In genomic region chr4:46185890-46186289, GRCm38 (mm10) we compare ENCODE assay signal across 26 mouse cellular contexts. TPM values are rescaled to one million over a fixed set of nuclear protein-coding genes. Genes with fewer than 3 reads are reported as not detected.
DNase-seq lines count a peak whose midpoint lies in the region; ATAC-seq lines count a peak whose summit lies in the region.
"Had no signal": no experiment of that assay in that cellular context is flagged by ENCODE, and none has a peak within 500 bp of the region (broad histone marks: within the 10 kb centered on the region; RNA-seq: fewer than 3 reads in every experiment).

No protein-coding gene starts in this region.

- no peak overlapping the region for H3K4me2 ChIP-seq in lung, embryonic 15.5 days
- H3K4me2 ChIP-seq: embryonic facial prominence, embryonic 12.5 days; embryonic facial prominence, embryonic 15.5 days; heart, embryonic 12.5 days; heart, embryonic 15.5 days; hindbrain, embryonic 13.5 days had no signal

- WGBS in lung, embryonic 15.5 days = 76% methylated on average over 9 of the region's 9 CpGs
- WGBS in embryonic facial prominence, embryonic 10.5 days = 84% methylated on average over 9 of the region's 9 CpGs

- peaks cover 56% of the 10 kb centered on the region for H3K36me3 ChIP-seq in lung, embryonic 15.5 days
- H3K36me3 ChIP-seq in embryonic facial prominence, embryonic 10.5 days (replicated peaks) = peaks cover 90% of the 10 kb centered on the region

- H3K9me3 ChIP-seq in lung, embryonic 15.5 days = no peaks in the 10 kb centered on the region
- no peaks in the 10 kb centered on the region for H3K9me3 ChIP-seq in embryonic facial prominence, embryonic 10.5 days
- H3K9me3 ChIP-seq: embryonic facial prominence, embryonic 12.5 days; embryonic facial prominence, embryonic 15.5 days; heart, embryonic 12.5 days; heart, embryonic 15.5 days; hindbrain, embryonic 10.5 days; hindbrain, embryonic 13.5 days had no signal

- 0 out of 2 replicates have a peak overlapping the region, but pooled peaks have one; percentile 15 for H3K27ac ChIP-seq in lung, embryonic 15.5 days
- no peak overlapping the region for H3K27ac ChIP-seq in embryonic facial prominence, embryonic 10.5 days (replicated peaks)
- H3K27ac ChIP-seq: embryonic facial prominence, embryonic 12.5 days; embryonic facial prominence, embryonic 15.5 days; gastrocnemius, adult 2 months; heart, embryonic 15.5 days; hindbrain, embryonic 10.5 days; hindbrain, embryonic 13.5 days had no signal

- no peak for ATAC-seq in lung, embryonic 15.5 days (ENCODE audit: borderline replicate concordance, extremely low read depth, low FRiP score, low TSS enrichment)
- no peak for ATAC-seq in inflammation-experienced regulatory T-cells, adult 6 months
- ATAC-seq: CD4-positive, CD25-positive, alpha-beta regulatory T cell, adult 4 months; forebrain, embryonic 14.5 days; forebrain, postnatal 0 days; hindbrain, embryonic 16.5 days had no signal

- no peaks in the 10 kb centered on the region for H3K27me3 ChIP-seq in lung, embryonic 15.5 days
- H3K27me3 ChIP-seq in embryonic facial prominence, embryonic 10.5 days (replicated peaks; ENCODE audit: low read depth, poor library complexity, severe bottlenecking) = no peaks in the 10 kb centered on the region
- H3K27me3 ChIP-seq: embryonic facial prominence, embryonic 12.5 days; embryonic facial prominence, embryonic 15.5 days; heart, embryonic 12.5 days; heart, embryonic 15.5 days; hindbrain, embryonic 13.5 days had no signal

- DNase-seq in lung, postnatal 14 days = no peak
- peak; percentile 90 for DNase-seq in ES-CJ7 (ENCODE audit: low read depth, low spot score)
- DNase-seq in R1 (ENCODE audit: low read depth, low spot score) = peak; percentile 96
- no peak for DNase-seq in embryonic facial prominence, embryonic 10.5 days (ENCODE audit: low spot score)
- DNase-seq: adrenal gland, postnatal 10 days; adrenal gland, postnatal 36 days; cerebellum, adult 18-20 months; cerebellum, adult 9-10 months; cerebellum, postnatal 14 days; forebrain, postnatal 0 days; gastrocnemius, adult 2 months; gastrocnemius, postnatal 25 days; heart, adult 18-20 months; heart, postnatal 10 days; heart, postnatal 36 days had no signal

- H3K9ac ChIP-seq in lung, embryonic 15.5 days = no peak overlapping the region
- H3K9ac ChIP-seq: embryonic facial prominence, embryonic 12.5 days; embryonic facial prominence, embryonic 15.5 days; forebrain, postnatal 0 days; heart, embryonic 12.5 days; heart, embryonic 15.5 days; hindbrain, embryonic 13.5 days had no signal

- H3K4me1 ChIP-seq in lung, embryonic 15.5 days = no peaks in the 10 kb centered on the region
- peaks cover 7% of the 10 kb centered on the region for H3K4me1 ChIP-seq in embryonic facial prominence, embryonic 10.5 days
- H3K4me1 ChIP-seq: embryonic facial prominence, embryonic 12.5 days; embryonic facial prominence, embryonic 15.5 days; heart, embryonic 12.5 days; heart, embryonic 15.5 days; hindbrain, embryonic 10.5 days; hindbrain, embryonic 13.5 days had no signal

- H3K4me3 ChIP-seq in lung, embryonic 15.5 days = no peak overlapping the region
- no peak overlapping the region for H3K4me3 ChIP-seq in embryonic facial prominence, embryonic 10.5 days
- H3K4me3 ChIP-seq: embryonic facial prominence, embryonic 12.5 days; embryonic facial prominence, embryonic 15.5 days; gastrocnemius, adult 2 months; heart, embryonic 12.5 days; heart, embryonic 15.5 days; hindbrain, embryonic 10.5 days; hindbrain, embryonic 13.5 days had no signal

RNA-seq across cellular contexts. Expression of gene Xpa, which starts 10.2 kb away (rescaled TPM):
- polyA plus RNA-seq in lung, embryonic 15.5 days (2015; fragmentation: Nextera tagmentation; extraction: Ambion mirVana) = 16.7 and 19.7 TPM in 2 replicates
- 19.9 and 24.7 TPM in 2 replicates for polyA plus RNA-seq in embryonic facial prominence, embryonic 10.5 days (2016; fragmentation: Nextera tagmentation; extraction: Ambion mirVana)
- 10 to 100 TPM in 2 of 3 experiments, 1 to 10 TPM in 1; 9.2 to 19.6 (median 12.5) TPM for polyA plus RNA-seq in inflammation-experienced regulatory T-cells, adult 6 months (2017; shearing (Covaris generic))

RNA-seq across cellular contexts. Expression of gene Tstd2, which starts 47.4 kb away (rescaled TPM):
- polyA plus RNA-seq in lung, embryonic 15.5 days (2015; fragmentation: Nextera tagmentation; extraction: Ambion mirVana) = 39.6 and 41.7 TPM in 2 replicates
- polyA plus RNA-seq in embryonic facial prominence, embryonic 10.5 days (2016; fragmentation: Nextera tagmentation; extraction: Ambion mirVana) = 74.1 and 77.3 TPM in 2 replicates
- polyA plus RNA-seq in inflammation-experienced regulatory T-cells, adult 6 months (2017; shearing (Covaris generic)) = 10 to 100 TPM; 22.3 to 32.3 (median 29.5) TPM

RNA-seq across cellular contexts. Expression of gene Ncbp1, which starts 47.5 kb away (rescaled TPM):
- polyA plus RNA-seq in lung, embryonic 15.5 days (2015; fragmentation: Nextera tagmentation; extraction: Ambion mirVana) = 71.2 TPM in 2 replicates
- polyA plus RNA-seq in embryonic facial prominence, embryonic 10.5 days (2016; fragmentation: Nextera tagmentation; extraction: Ambion mirVana) = 121 and 127 TPM in 2 replicates
- 10 to 100 TPM; 39.1 to 43.4 (median 40.9) TPM for polyA plus RNA-seq in inflammation-experienced regulatory T-cells, adult 6 months (2017; shearing (Covaris generic))

Comparison
In these comparisons a context has a peak if more than half of its experiments do, and no peak if none do; other contexts are left out.
1. DNase-seq: peak in ES-CJ7 (single experiment) and R1 (single experiment); none in lung, postnatal 14 days (single experiment) and embryonic facial prominence, embryonic 10.5 days (single experiment).